Mouse (Mus musculus): ENCODE results near the gene Ncoa3. TPM values are rescaled to one million over a fixed set of nuclear protein-coding genes. Genes with fewer than 3 reads are reported as not detected.

Ncoa3 gene
- polyA plus RNA-seq, 1 experiment, result 28.5 TPM

GRCm38 (mm10) chr2:165957257-165957828 is 35.1 kb upstream of the Ncoa3 start:
- no peak for DNase-seq (ENCODE audit: low read depth)
- TF ChIP-seq CTCF (IDR thresholded peaks at IDR 0.05; ENCODE audit: borderline replicate concordance, extremely low read depth, insufficient read depth, insufficient read length) (no peak), POLR2A (IDR thresholded peaks at IDR 0.05; ENCODE audit: borderline replicate concordance, extremely low read depth, insufficient read depth, insufficient read length, poor library complexity, severe bottlenecking) (no peak)

GRCm38 (mm10) chr2:165958556-165958955 is 33.9 kb upstream of the Ncoa3 start:
- DNase-seq (ENCODE audit: low read depth), result no peak
- TF ChIP-seq POLR2A (IDR thresholded peaks at IDR 0.05; ENCODE audit: borderline replicate concordance, extremely low read depth, insufficient read depth, insufficient read length, poor library complexity, severe bottlenecking), result no peak
- TF ChIP-seq CTCF (IDR thresholded peaks at IDR 0.05; ENCODE audit: borderline replicate concordance, extremely low read depth, insufficient read depth, insufficient read length), result no peak

GRCm38 (mm10) chr2:165960695-165961094 is 31.7 kb upstream of the Ncoa3 start:
- no peak for DNase-seq (ENCODE audit: low read depth)
- no peak for TF ChIP-seq CTCF (IDR thresholded peaks at IDR 0.05; ENCODE audit: borderline replicate concordance, extremely low read depth, insufficient read depth, insufficient read length)
- no peak for TF ChIP-seq POLR2A (IDR thresholded peaks at IDR 0.05; ENCODE audit: borderline replicate concordance, extremely low read depth, insufficient read depth, insufficient read length, poor library complexity, severe bottlenecking)

DNA sequence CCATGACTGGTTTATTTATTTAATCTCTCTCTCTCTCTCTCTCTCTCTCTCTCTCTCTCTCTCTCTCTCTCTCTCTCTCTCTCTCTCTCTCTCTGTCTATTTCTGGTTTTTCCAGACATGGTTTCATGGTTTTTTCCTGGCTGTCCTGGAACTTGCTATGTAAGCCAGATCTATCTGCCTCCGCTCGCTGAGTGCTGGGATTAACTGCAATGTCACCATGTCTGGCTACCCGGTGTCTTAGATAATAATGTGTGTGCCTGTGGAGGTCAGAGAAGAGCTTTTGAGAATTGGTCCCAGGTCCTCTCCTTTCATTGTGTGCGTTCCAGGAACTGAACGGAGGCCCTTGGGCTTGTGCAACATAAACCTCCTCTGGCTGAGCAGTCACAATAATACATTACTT is 29.6 kb upstream of the Ncoa3 start:
- no peak for TF ChIP-seq POLR2A (IDR thresholded peaks at IDR 0.05; ENCODE audit: borderline replicate concordance, extremely low read depth, insufficient read depth, insufficient read length, poor library complexity, severe bottlenecking)
- TF ChIP-seq CTCF (IDR thresholded peaks at IDR 0.05; ENCODE audit: borderline replicate concordance, extremely low read depth, insufficient read depth, insufficient read length), result no peak
- no peak for DNase-seq (ENCODE audit: low read depth)

DNA sequence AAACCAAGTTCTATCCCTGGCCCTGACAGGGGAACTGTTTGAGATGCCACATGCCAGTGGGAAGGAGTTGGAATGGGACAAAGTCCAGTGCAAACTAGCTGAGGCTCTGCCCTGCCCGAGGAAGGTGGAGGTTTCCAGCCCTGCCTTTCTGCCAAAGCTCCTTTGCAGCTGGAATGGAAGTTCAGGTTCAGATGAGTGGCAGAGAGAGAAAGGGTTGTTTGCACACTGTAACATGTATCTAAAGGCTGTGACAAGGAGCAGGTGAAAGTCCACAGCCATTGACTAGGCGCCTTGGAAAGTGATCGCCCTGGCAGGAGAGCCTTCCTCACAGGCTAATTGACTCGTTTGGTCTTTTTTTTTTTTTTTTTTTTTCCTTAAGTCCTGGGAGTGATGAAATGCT is 28.3 kb upstream of the Ncoa3 start:
- peak; percentile 75 for DNase-seq (ENCODE audit: low read depth)
- no peak for TF ChIP-seq POLR2A (IDR thresholded peaks at IDR 0.05; ENCODE audit: borderline replicate concordance, extremely low read depth, insufficient read depth, insufficient read length, poor library complexity, severe bottlenecking)
- TF ChIP-seq CTCF (IDR thresholded peaks at IDR 0.05; ENCODE audit: borderline replicate concordance, extremely low read depth, insufficient read depth, insufficient read length), result no peak

DNA sequence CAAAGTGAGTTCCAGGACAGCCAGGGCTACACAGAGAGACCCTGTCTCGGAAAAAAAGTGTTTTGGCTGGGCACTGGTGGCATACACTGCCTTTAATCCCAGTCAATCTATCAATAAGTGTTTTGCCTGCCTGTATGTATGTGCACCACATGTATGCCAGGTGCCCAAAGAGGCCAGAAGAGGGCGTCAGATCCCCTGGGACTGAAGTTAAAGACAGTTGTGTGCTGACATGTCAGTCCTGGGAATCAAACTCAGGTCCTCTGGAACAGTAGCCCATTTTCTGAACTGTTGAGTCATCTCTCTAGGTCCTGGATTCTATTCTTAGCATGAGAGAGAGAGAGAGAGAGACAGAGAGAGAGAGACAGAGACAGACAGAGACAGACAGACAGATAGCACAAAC is 25.4 kb upstream of the Ncoa3 start:
- no peak for DNase-seq (ENCODE audit: low read depth)
- no peak for TF ChIP-seq CTCF (IDR thresholded peaks at IDR 0.05; ENCODE audit: borderline replicate concordance, extremely low read depth, insufficient read depth, insufficient read length)
- TF ChIP-seq POLR2A (IDR thresholded peaks at IDR 0.05; ENCODE audit: borderline replicate concordance, extremely low read depth, insufficient read depth, insufficient read length, poor library complexity, severe bottlenecking), result no peak

GRCm38 (mm10) chr2:165967823-165968555 is 24.4 kb upstream of the Ncoa3 start:
- DNase-seq (ENCODE audit: low read depth), result peak; percentile 95
- TF ChIP-seq CTCF (IDR thresholded peaks at IDR 0.05; ENCODE audit: borderline replicate concordance, extremely low read depth, insufficient read depth, insufficient read length) (no peak), POLR2A (IDR thresholded peaks at IDR 0.05; ENCODE audit: borderline replicate concordance, extremely low read depth, insufficient read depth, insufficient read length, poor library complexity, severe bottlenecking) (no peak)

DNA sequence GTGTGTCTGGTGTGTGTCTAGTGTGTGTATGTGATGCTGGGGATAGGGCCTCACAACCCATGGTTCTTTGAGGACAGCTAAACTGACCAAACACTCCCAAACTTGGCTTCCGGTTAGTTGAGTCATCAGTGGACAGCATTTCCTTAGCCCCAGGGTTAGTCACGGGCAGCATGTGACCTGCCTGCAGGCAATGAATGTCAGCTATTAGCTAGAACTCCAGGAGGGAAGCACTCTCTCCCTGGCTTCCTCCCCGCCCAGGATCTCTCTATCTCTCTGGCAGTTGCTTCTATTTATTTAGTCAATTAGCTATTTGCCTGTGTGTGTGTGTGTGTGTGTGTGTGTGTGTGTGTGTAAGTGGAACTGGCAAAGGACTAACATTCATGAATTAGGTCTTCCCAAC is 23.6 kb upstream of the Ncoa3 start:
- TF ChIP-seq POLR2A (IDR thresholded peaks at IDR 0.05; ENCODE audit: borderline replicate concordance, extremely low read depth, insufficient read depth, insufficient read length, poor library complexity, severe bottlenecking), result no peak
- no peak for TF ChIP-seq CTCF (IDR thresholded peaks at IDR 0.05; ENCODE audit: borderline replicate concordance, extremely low read depth, insufficient read depth, insufficient read length)
- DNase-seq (ENCODE audit: low read depth), result peak; percentile 45

DNA sequence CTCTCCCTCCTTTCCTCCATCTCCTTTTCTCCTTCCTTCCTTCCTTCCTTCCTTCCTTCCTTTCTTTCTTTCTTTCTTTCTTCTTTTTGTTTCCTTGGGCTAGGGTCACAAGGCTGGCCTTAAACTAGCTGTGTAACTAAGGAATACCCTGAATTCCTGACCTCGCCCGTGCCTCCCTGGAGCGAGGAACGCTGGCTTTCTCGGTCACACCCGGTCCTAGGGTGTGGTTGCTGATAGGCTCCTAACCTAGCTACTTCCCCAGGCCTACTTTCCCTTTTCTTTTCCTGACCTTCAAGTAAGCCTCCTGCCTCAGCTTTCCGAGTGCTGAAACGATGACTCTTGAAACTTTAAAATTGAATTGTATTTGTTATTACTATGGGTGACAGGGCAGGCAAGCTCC is 23.0 kb upstream of the Ncoa3 start:
- TF ChIP-seq CTCF (IDR thresholded peaks at IDR 0.05; ENCODE audit: borderline replicate concordance, extremely low read depth, insufficient read depth, insufficient read length), result no peak
- no peak for DNase-seq (ENCODE audit: low read depth)

GRCm38 (mm10) chr2:165969961-165970360 is 22.5 kb upstream of the Ncoa3 start:
- TF ChIP-seq CTCF (IDR thresholded peaks at IDR 0.05; ENCODE audit: borderline replicate concordance, extremely low read depth, insufficient read depth, insufficient read length) (no peak), POLR2A (IDR thresholded peaks at IDR 0.05; ENCODE audit: borderline replicate concordance, extremely low read depth, insufficient read depth, insufficient read length, poor library complexity, severe bottlenecking) (no peak)
- no peak for DNase-seq (ENCODE audit: low read depth)

- TF ChIP-seq CTCF (IDR thresholded peaks at IDR 0.05; ENCODE audit: borderline replicate concordance, extremely low read depth, insufficient read depth, insufficient read length) (no peak), POLR2A (IDR thresholded peaks at IDR 0.05; ENCODE audit: borderline replicate concordance, extremely low read depth, insufficient read depth, insufficient read length, poor library complexity, severe bottlenecking) (no peak)
- DNase-seq (ENCODE audit: low read depth), result no peak
Measured at GRCm38 (mm10) chr2:165970767-165971166, 21.7 kb upstream of the Ncoa3 start.

GRCm38 (mm10) chr2:165974383-165974782 is 18.1 kb upstream of the Ncoa3 start:
- no peak for DNase-seq (ENCODE audit: low read depth)
- no peak for TF ChIP-seq CTCF (IDR thresholded peaks at IDR 0.05; ENCODE audit: borderline replicate concordance, extremely low read depth, insufficient read depth, insufficient read length)
- TF ChIP-seq POLR2A (IDR thresholded peaks at IDR 0.05; ENCODE audit: borderline replicate concordance, extremely low read depth, insufficient read depth, insufficient read length, poor library complexity, severe bottlenecking), result no peak
